Mouse (Mus musculus) forebrain, embryonic 10.5 days (tissue): ENCODE results near the gene Rhag. TPM values are rescaled to one million over a fixed set of nuclear protein-coding genes. Genes with fewer than 3 reads are reported as not detected.

ENCODE experiments used
- DNase-seq: peaks from one replicate; pipeline ENCODE4 v3.0.0-alpha.2; 2017; ENCODE audit warnings: low spot score; ENCODE audit errors: extremely low spot score
- H3K27ac ChIP-seq: fragments of 300-500 bp; sonication (generic); 2 replicates; pipeline ENCODE4 v1.5.1; 2016; ENCODE audit warnings: mild to moderate bottlenecking
- H3K27me3 ChIP-seq: fragments of 300-500 bp; sonication (generic); 2 replicates; pipeline ENCODE4 v1.6.1; 2016; ENCODE audit warnings: mild to moderate bottlenecking; ENCODE audit not compliant: poor library complexity, severe bottlenecking
- H3K36me3 ChIP-seq: fragments of 300-500 bp; sonication (generic); replicated peaks from 2 replicates; pipeline ENCODE4 v1.6.1; 2016; ENCODE audit warnings: mild to moderate bottlenecking, moderate library complexity
- H3K4me1 ChIP-seq: fragments of 300-500 bp; sonication (generic); 2 replicates; pipeline ENCODE4 v1.6.1; 2016
- H3K4me3 ChIP-seq: fragments of 300-500 bp; sonication (generic); 2 replicates; pipeline ENCODE4 v1.5.1; 2016; ENCODE audit warnings: mild to moderate bottlenecking, moderate library complexity
- H3K9me3 ChIP-seq: fragments of 300-500 bp; sonication (generic); 2 replicates; pipeline ENCODE4 v1.6.1; 2016; ENCODE audit warnings: mild to moderate bottlenecking, moderate library complexity
- WGBS: fragments of 180-500 bp; shearing (Covaris S2); methylation state at CpG from one replicate; pipeline ENCODE4 v1.1.7; 2016; 5-methylcytosine and 5-hydroxymethylcytosine counted together
- polyA plus RNA-seq: library from polyadenylated mRNA; unstranded; fragments of >200 nt; fragmentation: Nextera tagmentation; extraction: Ambion mirVana; gene quantifications from 2 replicates; pipeline ENCODE4 v1.2.1, GENCODE M21; 2016

The Rhag gene
- polyA plus RNA-seq, 1 experiment from 2014 or later = 8.2 TPM

GRCm38 (mm10) chr17:40882172-40882571 lies 71.2 kb downstream of the Rhag start:
- H3K9me3 ChIP-seq = no peaks in the 10 kb centered on the region
- WGBS = 92% methylated on average over 6 of the region's 6 CpGs
- H3K36me3 ChIP-seq = no peaks in the 10 kb centered on the region
- no peak overlapping the region for H3K27ac ChIP-seq
- H3K27me3 ChIP-seq = peaks cover 11% of the 10 kb centered on the region; the same call in 1 of the 2 replicates
- H3K4me1 ChIP-seq = peaks cover 13% of the 10 kb centered on the region
- no peak for DNase-seq
- no peak overlapping the region for H3K4me3 ChIP-seq

GRCm38 (mm10) chr17:40885155-40885554 lies 74.2 kb downstream of the Rhag start:
- WGBS = 85% methylated on average over 4 of the region's 4 CpGs
- no peak overlapping the region for H3K27ac ChIP-seq
- no peaks in the 10 kb centered on the region for H3K9me3 ChIP-seq
- H3K36me3 ChIP-seq = no peaks in the 10 kb centered on the region
- DNase-seq = no peak
- 0 out of 2 replicates have a peak, but pooled peaks cover 3% of the 10 kb centered on the region for H3K27me3 ChIP-seq
- H3K4me1 ChIP-seq = peaks cover 5% of the 10 kb centered on the region; the same call in 1 of the 2 replicates
- H3K4me3 ChIP-seq = no peak overlapping the region

DNA sequence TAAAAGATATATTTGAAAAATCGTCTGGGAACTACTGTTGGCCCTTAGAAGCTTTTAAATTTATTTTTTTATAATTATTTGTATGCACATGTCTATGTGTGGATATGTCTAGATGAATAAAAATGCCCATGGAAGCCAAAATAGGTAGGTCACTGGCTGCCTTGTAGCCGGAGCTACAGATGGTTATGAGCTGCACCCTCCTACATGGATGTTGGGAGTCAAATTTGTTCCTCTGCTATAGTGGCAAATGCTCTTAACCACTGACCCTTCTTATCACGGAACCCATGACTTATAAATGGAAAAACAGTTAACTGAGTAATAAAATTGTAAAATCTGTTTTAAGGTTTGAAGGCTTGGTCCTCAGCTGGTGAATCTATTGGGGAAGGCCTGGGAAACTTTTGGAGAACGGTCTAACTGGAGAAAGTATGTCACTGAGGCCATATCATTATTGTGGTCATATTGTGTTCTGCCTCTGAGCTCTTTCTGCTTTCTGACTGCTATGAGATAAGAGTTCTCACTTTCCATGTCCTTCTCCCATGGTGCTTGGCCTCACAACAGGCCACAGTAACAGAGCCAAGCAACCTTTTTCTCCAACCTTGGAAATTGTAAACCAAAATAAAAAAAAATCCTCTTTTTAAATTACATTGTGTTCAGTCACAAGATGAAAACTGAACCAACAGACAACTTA lies 77.1 kb downstream of the Rhag start:
- DNase-seq = no peak
- H3K27me3 ChIP-seq = no peaks in the 10 kb centered on the region
- WGBS = 82% methylated on average over 4 of the region's 4 CpGs
- no peak overlapping the region for H3K4me3 ChIP-seq
- no peaks in the 10 kb centered on the region for H3K36me3 ChIP-seq
- H3K4me1 ChIP-seq = no peaks in the 10 kb centered on the region
- no peak overlapping the region for H3K27ac ChIP-seq
- H3K9me3 ChIP-seq = no peaks in the 10 kb centered on the region

Other genes with a start within 250 kb of the Rhag start
- not detected in 2 replicates for gene Esp6, start 249.6 kb upstream of the Rhag start, polyA plus RNA-seq
- gene Esp4, start 212.5 kb upstream of the Rhag start, polyA plus RNA-seq = not detected in 2 replicates
- not detected in 2 replicates for gene Esp3, start 179.1 kb upstream of the Rhag start, polyA plus RNA-seq
- gene Esp1, start 84.0 kb upstream of the Rhag start, polyA plus RNA-seq = not detected in 2 replicates
- gene Crisp2, start 4.1 kb upstream of the Rhag start, polyA plus RNA-seq = not detected in 2 replicates
- 1.0 and 1.1 TPM in 2 replicates for gene 9130008F23Rik, start 69.4 kb downstream of the Rhag start, polyA plus RNA-seq
- 0.21 and 0.29 TPM in 2 replicates for gene Glyatl3, start 103.2 kb downstream of the Rhag start, polyA plus RNA-seq
- gene Mut, start 123.6 kb downstream of the Rhag start, polyA plus RNA-seq = 28.7 and 29.9 TPM in 2 replicates
- 40.2 and 44.5 TPM in 2 replicates for gene Cenpq, start 123.9 kb downstream of the Rhag start, polyA plus RNA-seq